Mouse (Mus musculus): ENCODE data around the gene 4930404N11Rik.

The 4930404N11Rik gene

DNA sequence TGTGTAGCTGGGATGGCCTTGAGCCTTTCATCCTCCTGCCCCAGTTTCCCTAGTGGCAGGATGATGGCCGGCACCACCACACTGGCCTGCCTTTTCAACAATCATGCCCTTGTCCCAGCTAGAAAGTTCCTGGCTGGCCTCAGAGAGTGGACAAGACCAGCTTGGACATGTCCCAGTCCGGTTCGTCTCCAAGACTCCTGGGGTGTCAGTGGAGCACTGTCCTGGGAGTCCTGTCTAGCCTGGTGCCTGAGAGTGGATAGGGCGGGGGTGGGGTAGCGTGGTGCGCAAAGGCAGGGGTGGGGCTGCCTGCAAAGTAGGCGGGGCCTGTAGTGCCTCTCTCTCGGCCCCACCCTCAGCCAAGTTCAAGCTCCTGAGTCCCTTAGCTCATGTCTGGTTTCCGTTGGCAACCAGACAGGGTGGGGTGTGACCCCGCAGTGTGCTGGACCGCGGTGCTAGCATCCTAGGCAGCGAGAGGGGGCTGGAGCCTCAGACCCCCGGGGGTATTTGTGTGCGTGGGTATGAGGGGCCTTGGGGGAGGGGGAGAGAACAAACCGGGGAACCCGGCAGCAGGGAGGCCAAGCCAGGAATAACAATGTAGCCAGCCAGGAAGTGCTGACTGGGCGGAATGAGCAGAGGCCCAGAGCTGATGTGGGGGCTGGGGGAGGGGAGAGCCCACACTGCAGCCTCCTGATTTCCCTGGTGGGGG lies 36.1 kb upstream of the 4930404N11Rik start:
- DNase-seq (ENCODE audit: low spot score in 2 of 2) = no peak

DNA sequence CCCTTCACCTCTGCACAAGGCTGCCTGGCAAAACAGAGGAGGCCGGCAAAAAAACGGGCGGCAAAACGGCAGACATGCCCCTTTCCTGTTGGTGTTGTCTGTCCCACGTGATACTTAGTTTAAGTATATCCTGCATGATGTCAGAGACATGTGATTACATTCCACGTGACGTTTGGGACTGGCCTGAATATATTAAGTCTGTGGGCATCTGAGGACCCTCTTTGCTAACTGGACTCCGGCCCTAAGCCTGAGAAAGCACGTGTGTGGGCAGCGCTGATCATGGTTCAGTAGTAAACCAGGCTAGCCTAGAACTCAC lies 35.5 kb upstream of the 4930404N11Rik start:
- no peak for DNase-seq (ENCODE audit: low spot score in 2 of 2)

DNA sequence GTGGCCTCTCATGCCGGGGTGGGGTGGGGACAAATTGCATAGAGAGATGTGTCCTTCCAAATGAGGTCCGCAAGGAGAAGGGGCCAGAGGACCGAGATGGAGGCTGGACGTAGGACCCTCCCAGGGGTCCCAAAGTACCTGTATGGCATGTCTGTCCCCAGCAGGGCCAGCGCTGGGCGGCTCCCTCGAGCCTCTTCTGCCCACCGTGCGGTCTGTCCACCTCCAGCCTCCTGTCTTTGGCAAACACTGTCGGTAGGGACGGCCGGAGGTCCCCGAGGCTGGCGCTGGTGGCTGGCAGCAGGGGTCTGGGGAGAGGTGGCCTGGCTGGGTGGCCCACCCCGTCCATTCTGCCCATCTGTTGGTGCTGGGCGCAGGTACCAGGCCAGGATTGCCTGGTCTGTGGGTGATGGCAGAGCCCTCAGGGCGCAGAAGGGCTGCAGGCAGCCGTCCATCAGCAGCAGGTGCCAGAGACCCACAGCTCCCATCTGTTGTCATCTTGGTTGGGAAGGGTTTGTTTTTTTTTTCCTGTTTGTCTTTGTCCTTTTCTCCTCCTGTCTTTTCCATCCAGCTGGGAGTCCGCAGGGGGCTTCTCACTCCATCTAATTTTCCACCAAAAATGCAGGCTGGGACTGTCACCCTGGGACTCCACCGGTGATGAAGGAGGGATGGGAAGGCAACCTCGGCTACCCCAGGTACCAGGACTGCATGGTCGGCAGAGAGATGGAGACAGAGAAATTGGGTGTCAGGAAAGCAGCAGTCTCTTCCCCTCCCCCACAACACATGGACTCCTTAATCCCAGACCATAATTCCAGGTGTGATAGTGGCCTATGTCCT lies 35.0 kb upstream of the 4930404N11Rik start:
- DNase-seq (ENCODE audit: low spot score in 2 of 2) = no peak

- no peak for DNase-seq (ENCODE audit: low spot score in 2 of 2)
These were observed 34.2 kb upstream of the 4930404N11Rik start for GRCm38 (mm10) chr10:81399798-81400308.

DNA sequence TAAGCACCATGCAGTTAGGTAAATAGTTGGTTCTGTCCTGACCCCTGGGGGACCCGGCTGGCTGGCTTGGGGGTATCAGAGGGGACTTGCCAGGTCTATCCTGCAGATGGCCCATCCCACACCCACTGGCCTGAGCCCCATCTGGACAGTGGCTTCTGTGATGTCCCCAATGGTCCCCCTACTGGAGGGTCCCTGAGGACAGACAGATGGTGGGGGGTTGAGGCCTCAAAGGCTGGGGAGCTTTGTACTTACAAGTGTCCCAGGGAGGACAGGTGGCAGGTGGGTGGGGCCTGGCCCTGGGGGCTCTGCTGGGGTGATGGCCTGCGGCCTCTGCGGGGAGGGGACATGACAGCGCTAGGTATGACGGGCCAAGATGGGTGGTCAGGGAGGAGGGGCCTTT lies 33.7 kb upstream of the 4930404N11Rik start:
- no peak for DNase-seq (ENCODE audit: low spot score in 2 of 2)

DNA sequence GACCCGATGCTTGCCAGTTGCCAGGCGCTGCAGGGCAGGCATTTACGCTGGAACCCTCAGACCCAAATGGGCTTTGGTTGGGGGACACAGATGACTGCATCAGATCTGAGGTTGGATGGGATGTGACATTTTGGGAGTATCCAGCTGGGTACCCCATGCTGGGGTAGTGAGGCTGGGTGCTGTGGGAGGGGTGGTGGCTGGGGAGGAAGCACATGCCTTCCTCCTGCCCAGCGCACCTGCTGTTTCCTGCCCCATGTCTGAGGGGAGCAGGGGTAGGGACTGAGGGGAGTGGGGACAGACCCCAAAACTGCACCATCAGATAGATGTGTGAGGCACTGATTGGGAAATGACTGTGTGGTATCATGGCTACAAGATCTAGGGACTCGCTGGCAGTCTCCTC lies 31.1 kb upstream of the 4930404N11Rik start:
- no peak for DNase-seq (ENCODE audit: low spot score in 2 of 2)

DNA sequence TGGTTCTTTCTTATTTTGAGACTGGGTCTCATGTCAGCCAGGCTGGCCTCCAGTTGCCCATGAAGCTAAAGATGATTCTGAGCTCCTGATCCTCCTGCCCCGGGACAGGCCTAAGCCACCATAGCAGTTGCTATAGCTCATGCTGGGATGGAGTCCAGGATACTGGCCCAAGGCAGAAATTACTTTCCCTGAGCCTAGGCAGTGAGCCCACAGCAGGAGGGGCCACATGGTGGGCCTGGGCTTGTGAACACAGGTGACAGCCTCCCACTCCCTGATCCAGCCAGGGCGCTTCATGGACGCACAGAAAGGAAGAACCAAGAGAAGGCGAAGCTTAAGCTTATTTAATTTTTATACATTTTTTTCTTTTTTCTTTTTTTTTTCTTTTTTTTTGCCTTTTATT lies 30.2 kb upstream of the 4930404N11Rik start:
- no peak for DNase-seq (ENCODE audit: low spot score in 2 of 2)

DNA sequence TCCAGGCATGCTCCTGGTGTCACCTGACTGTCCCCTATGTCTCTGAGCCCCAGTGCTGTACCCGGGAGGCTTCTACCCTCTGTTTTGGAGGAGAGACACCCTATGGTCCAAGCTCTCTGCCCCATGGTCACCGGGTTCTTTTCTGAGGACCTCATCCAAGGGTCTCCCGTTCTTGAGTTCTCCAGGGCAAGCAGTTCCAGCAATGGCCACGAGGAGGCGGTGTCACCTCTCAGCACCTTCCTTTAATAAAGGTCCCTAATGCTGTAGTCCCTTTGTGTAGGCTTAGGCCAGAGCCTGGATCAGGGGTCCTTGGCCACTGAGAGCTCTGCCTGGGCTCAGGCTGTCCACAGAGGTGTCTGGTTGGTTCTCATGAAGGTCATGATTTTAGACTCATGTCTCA lies 29.5 kb upstream of the 4930404N11Rik start:
- DNase-seq (ENCODE audit: low spot score in 2 of 2) = peak; percentile 57 to 75

DNA sequence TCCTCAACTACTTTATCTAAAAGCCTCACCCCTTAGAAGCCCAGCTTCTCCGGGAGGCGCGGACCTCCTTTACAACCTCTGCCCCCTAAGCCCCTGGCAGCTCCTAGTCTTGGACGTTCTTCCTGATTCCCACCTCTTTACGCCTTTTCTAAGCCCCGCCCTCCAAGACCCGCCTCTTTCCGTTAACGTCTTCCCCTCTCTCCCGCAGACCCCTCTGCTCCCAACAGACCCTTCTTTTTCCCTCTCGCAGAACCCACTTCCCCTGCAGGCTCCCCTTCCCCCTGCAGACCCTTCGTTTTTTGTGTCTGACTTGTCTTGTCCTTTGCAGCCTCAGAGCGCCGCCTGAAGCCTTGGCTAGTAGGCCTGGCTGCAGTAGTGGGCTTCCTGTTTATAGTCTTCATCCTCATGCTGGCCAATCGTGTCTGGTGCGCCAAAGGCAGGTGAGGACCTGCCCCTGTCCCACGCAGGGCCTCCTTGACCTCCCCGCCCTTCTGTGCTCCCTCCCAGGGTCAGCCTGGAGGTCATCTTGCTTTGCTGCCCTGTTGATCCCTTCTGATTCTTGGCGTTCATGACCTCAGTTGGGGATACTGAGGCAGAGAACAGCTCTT lies 27.9 kb upstream of the 4930404N11Rik start:
- DNase-seq (ENCODE audit: low spot score in 2 of 2) = no peak

GRCm38 (mm10) chr10:81392781-81393185 lies 27.2 kb upstream of the 4930404N11Rik start, which contains the start of gene Smim24:
Gene Smim24 (plus strand): TSS chr10:81393051.
- DNase-seq (ENCODE audit: low spot score in 2 of 2) = no peak

DNA sequence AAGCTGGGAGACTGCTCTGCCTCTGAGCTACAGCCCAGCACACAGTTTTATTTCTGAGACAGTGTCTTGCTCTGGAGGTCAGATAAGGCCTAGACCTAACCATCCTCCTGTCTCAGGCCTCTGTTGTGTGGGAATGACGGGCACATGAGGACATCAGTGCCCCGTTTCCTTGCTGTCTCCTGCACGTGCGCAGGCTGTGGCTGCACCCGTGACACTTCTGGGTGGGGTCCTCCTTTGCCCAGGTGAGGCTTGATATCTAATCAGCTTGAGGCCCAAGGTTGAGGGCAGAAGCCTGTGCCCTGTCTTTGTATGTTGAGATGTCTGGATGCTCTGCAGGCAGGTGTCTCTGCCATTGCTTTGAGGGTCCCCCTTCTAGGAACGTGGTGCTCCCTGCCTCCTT lies 26.7 kb upstream of the 4930404N11Rik start:
- DNase-seq (ENCODE audit: low spot score in 2 of 2) = no peak

- DNase-seq (ENCODE audit: low spot score in 2 of 2) = no peak
These were observed 25.0 kb upstream of the 4930404N11Rik start for GRCm38 (mm10) chr10:81390678-81390965.

DNA sequence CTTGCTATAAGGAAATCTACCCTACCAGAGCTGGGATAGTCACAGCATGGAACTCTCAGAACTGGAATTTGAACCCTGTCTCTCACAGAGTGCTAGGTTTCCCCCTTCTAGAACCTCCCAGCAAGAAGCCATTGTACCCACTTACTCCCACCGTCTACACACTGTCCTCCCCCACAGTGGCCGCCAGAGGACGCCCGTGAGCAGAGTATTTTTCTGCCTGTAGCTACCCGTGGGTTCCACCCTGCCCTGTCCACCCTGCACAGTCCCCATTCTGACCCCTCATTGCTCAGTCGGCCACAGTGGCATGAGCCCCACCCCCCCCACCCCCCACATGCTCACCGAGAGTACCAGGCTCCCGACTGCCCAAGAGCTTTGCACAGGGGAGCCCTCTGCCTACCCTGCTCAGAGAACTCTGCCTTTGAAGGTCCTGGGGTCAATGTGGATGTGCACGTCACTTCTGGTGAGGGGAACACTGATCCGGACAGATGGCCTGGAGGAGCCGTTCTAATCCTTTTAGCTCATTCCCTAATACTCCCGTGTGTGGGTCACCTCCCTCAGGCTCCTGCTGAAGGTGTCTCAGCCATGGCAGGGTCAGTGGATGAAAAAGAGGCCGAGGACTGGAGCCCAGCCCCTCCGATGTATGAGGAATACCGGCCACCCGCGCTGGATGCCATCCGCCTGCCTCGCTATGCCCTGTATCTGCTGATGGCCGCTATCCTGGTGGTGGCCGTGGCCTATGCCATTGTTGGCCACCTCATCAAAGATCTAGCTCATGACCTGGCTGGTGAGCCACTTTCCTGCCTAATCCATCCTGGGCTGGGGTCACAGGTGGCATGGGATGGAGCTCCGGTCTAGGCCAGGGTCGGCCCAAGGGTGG lies 24.4 kb upstream of the 4930404N11Rik start:
- DNase-seq (ENCODE audit: low spot score in 2 of 2) = peak; percentile 63 to 75

DNA sequence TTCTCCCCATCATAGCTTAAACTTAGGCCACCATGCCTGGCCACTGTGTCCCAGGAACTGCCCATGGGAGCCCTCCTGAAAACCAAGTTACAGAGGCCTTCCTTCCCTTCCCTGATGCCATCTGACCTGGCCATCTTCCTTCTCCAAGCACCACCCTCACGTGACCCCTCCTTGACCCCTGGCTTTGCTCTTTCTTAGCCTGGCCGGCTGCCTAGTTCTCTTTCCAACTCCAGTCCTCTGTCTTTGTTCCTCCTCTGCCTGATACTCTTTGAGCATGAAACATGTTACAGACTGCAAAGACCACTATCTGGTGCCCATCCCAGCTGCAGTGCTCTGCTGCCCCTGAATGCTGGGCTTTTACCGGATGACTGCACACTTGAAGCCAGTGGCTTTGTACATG lies 23.8 kb upstream of the 4930404N11Rik start:
- DNase-seq (ENCODE audit: low spot score in 2 of 2) = no peak

- no peak for DNase-seq (ENCODE audit: low spot score in 2 of 2)
These were observed 23.0 kb upstream of the 4930404N11Rik start, which contains the start of gene Gm48552 for GRCm38 (mm10) chr10:81388505-81389055. Gene Gm48552 (plus strand): TSS chr10:81389005.

GRCm38 (mm10) chr10:81387716-81388115 lies 22.1 kb upstream of the 4930404N11Rik start:
- DNase-seq (ENCODE audit: low spot score in 2 of 2) = no peak

DNA sequence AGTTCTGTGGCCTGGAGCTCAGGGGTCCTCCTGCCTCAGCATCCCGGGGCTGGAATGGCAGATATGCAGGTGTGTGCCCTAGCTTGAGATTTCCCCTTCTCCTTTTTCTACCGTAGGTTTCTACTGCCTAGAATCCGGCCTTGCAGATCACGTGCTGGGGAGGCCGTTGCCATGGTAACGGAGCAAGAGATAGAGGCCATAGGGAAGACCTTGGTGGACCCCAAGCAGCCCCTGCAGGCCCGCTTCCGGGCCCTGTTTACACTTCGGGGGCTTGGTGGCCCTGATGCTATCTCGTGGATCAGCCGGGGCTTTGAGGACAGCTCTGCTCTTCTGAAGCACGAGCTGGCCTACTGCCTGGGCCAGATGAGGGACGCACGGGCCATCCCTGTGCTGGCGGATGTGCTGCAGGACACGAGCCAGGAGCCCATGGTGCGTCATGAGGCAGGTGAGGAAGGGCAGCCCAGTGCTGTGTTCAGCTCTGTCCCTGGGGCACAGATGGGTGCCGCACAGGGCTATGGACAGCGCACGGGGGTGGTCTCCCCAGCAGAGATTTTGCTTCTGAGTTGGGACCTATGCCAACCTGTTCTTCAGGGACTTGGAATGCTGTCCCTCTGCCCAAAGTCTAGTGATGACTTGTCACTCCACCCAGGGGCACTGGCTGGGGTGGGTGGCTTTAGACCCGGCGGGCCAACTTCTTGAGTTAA lies 20.1 kb upstream of the 4930404N11Rik start:
- DNase-seq (ENCODE audit: low spot score in 2 of 2) = no peak

DNA sequence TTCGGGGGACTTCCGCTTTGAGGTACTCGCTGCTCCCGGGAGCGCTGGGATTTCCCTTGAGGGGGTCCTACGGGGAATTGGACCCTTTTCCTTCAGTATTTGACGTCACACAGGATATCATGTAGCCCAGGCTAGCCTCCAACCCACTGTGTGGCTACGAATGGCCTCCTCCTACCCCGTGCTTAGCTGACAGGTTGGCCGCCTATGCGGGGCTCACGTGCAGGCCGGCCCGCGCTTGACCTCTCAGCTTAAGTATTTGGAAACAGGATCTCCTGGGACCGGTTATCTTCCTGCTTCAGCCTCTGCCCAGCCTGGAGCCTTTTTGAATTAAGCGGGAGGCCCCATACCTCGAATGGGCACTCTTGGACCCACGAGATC lies 19.0 kb upstream of the 4930404N11Rik start:
- DNase-seq (ENCODE audit: low spot score in 2 of 2) = no peak

DNA sequence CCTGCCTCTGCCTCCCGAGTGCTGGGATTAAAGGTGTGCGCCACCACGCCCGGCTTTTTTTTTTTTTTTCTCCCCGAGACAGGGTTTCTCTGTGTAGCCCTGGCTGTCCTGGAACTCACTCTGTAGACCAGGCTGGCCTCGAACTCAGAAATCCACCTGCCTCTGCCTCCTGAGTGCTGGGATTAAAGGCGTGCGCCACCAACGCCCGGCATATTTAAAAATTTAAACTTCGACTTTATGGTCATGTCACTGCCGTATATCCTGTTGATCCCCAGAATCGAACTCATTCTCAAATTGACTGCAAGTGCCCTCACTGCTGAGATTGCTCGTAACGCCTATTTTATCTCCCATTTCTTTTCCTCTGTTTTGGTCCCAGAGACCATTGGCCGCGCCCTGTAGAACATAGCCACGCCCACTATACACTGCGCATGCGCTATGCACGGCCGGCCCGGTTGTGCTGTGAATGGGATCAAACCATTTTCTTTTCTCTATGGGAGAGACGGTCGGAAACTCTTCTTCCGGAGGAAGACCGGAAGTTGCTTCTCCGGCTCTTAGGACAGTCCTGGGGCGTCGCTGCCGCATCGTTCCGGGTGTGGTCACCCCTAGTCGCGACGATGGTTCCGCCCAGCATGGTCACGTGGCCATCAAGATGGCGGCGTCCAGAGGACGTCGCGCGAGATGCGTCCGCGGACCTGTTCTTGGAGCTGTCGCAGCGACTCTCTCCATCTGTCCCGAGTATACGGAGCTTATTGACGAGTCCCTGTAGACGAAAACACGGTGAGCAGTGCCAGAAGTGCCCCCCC lies 18.4 kb upstream of the 4930404N11Rik start, which contains the start of the genes Dohh and Gm48551:
Gene Dohh, plus strand, starts transcription at position 627 of the 803 bp plus-strand sequence.
Gene Gm48551, plus strand, starts transcription at position 665 of the 803 bp plus-strand sequence.
- peak; percentile 99 for DNase-seq (ENCODE audit: low spot score in 2 of 2)

GRCm38 (mm10) chr10:81382039-81382438 lies 16.4 kb upstream of the 4930404N11Rik start:
- DNase-seq (ENCODE audit: low spot score in 2 of 2) = peak; percentile 79 to 86

Measured in spleen, postnatal 14 days (tissue).